Mouse (Mus musculus) limb, embryonic 12.5 days (tissue): Measurements from ENCODE around the gene Tatdn2. TPM values are rescaled to one million over a fixed set of nuclear protein-coding genes. Genes with fewer than 3 reads are reported as not detected.

Experiments
- ATAC-seq: fragments of 200-750 bp; cut with Nextera tagmentation; 2 replicates; pipeline ENCODE4 v1.8.0; 2017; ENCODE audit warnings: low read depth, moderate TSS enrichment; ENCODE audit not compliant: insufficient number of reproducible peaks, insufficient read depth, low FRiP score, low TSS enrichment
- H3K27ac ChIP-seq: fragments of 300-500 bp; sonication (generic); 2 replicates; pipeline ENCODE4 v1.5.1; 2016; ENCODE audit warnings: mild to moderate bottlenecking, moderate library complexity
- H3K27me3 ChIP-seq: fragments of 300-500 bp; sonication (generic); 2 replicates; pipeline ENCODE4 v1.6.1; 2016; ENCODE audit warnings: mild to moderate bottlenecking, moderate library complexity
- H3K36me3 ChIP-seq: fragments of 300-500 bp; sonication (generic); 2 replicates; pipeline ENCODE4 v1.6.1; 2016; ENCODE audit warnings: mild to moderate bottlenecking, moderate library complexity
- H3K4me1 ChIP-seq: fragments of 300-500 bp; sonication (generic); replicated peaks from 2 replicates; pipeline ENCODE4 v1.6.1; 2016
- H3K4me2 ChIP-seq: fragments of 300-500 bp; sonication (generic); 2 replicates; pipeline ENCODE4 v1.6.1; 2016; ENCODE audit warnings: mild to moderate bottlenecking, moderate library complexity
- H3K4me3 ChIP-seq: fragments of 300-500 bp; sonication (generic); replicated peaks from 2 replicates; pipeline ENCODE4 v1.5.1; 2016; ENCODE audit warnings: mild to moderate bottlenecking
- H3K9ac ChIP-seq: fragments of 300-500 bp; sonication (generic); replicated peaks from 2 replicates; pipeline ENCODE4 v1.6.1; 2016; ENCODE audit warnings: mild to moderate bottlenecking, moderate library complexity
- H3K9me3 ChIP-seq: fragments of 300-500 bp; sonication (generic); 2 replicates; pipeline ENCODE4 v1.6.1; 2016; ENCODE audit warnings: mild to moderate bottlenecking, moderate library complexity
- WGBS: fragments of 180-500 bp; shearing (Covaris S2); methylation state at CpG from one replicate; pipeline ENCODE4 v1.1.7; 2016; 5-methylcytosine and 5-hydroxymethylcytosine counted together
- microRNA-seq: library from miRNA; unstranded; fragments of <30 nt; microRNA quantifications from one replicate; pipeline ENCODE4, GENCODE M21; 2017
- polyA plus RNA-seq: library from polyadenylated mRNA; unstranded; fragments of >200 nt; fragmentation: Nextera tagmentation; extraction: Ambion mirVana; gene quantifications from 2 replicates; pipeline ENCODE4 v1.2.1, GENCODE M21; 2016

The Tatdn2 gene
- polyA plus RNA-seq, 1 experiment from 2014 or later: 0.83 TPM

GRCm38 (mm10) chr6:113747284-113747683, 50.4 kb downstream of the Tatdn2 start:
- H3K4me2 ChIP-seq: no peak overlapping the region
- H3K27ac ChIP-seq: no peak overlapping the region
- H3K4me1 ChIP-seq: no peaks in the 10 kb centered on the region
- H3K4me3 ChIP-seq: no peak overlapping the region
- H3K27me3 ChIP-seq: peaks cover 44% of the 10 kb centered on the region
- no peak for ATAC-seq
- H3K9me3 ChIP-seq: no peaks in the 10 kb centered on the region
- H3K9ac ChIP-seq: no peak overlapping the region
- H3K36me3 ChIP-seq: no peaks in the 10 kb centered on the region
- 81% methylated on average over 14 of the region's 14 CpGs for WGBS

GRCm38 (mm10) chr6:113748351-113748750, 51.5 kb downstream of the Tatdn2 start:
- Histone ChIP-seq H3K27me3 (peaks cover 44% of the 10 kb centered on the region), H3K36me3 (no peaks in the 10 kb centered on the region), H3K4me3 (0 out of 2 replicates have a peak overlapping the region, but pooled peaks have one; percentile 11), H3K9ac (no peak overlapping the region), H3K4me2 (peak overlapping the region; percentile 36), H3K4me1 (no peaks in the 10 kb centered on the region), H3K27ac (no peak overlapping the region), H3K9me3 (no peaks in the 10 kb centered on the region)
- no peak for ATAC-seq
- 36% methylated on average over 26 of the region's 26 CpGs for WGBS

- H3K27ac ChIP-seq: no peak overlapping the region
- no peak overlapping the region for H3K4me2 ChIP-seq
- H3K4me3 ChIP-seq: no peak overlapping the region
- no peak for ATAC-seq
- peaks cover 40% of the 10 kb centered on the region for H3K27me3 ChIP-seq
- H3K9me3 ChIP-seq: no peaks in the 10 kb centered on the region
- 65% methylated on average over 17 of the region's 17 CpGs for WGBS
- H3K9ac ChIP-seq: no peak overlapping the region
- H3K36me3 ChIP-seq: no peaks in the 10 kb centered on the region
- no peaks in the 10 kb centered on the region for H3K4me1 ChIP-seq
Observed at GRCm38 (mm10) chr6:113749119-113749685, 52.4 kb downstream of the Tatdn2 start.

Small RNAs within 50 kb of the gene (microRNA-seq; reads per million reads assigned to microRNA genes)
- gene Mir7042: 1.9 reads per million

Other genes starting within 250 kb of the Tatdn2 start
- gene Il17re, start 238.6 kb upstream of the Tatdn2 start, polyA plus RNA-seq: 3.4 and 3.7 TPM in 2 replicates
- gene Il17rc, start 225.6 kb upstream of the Tatdn2 start, polyA plus RNA-seq: 4.2 and 5.1 TPM in 2 replicates
- gene Creld1, start 213.8 kb upstream of the Tatdn2 start, polyA plus RNA-seq: 14.1 and 14.9 TPM in 2 replicates
- 0.98 and 1.0 TPM in 2 replicates for gene Prrt3, start 195.1 kb upstream of the Tatdn2 start, polyA plus RNA-seq
- gene Emc3, start 165.4 kb upstream of the Tatdn2 start, polyA plus RNA-seq: 76.4 TPM in 2 replicates
- 14.8 and 16.1 TPM in 2 replicates for gene Fancd2, start 165.4 kb upstream of the Tatdn2 start, polyA plus RNA-seq
- not detected in 2 replicates for gene Fancd2os, start 96.3 kb upstream of the Tatdn2 start, polyA plus RNA-seq
- gene Brk1, start 92.3 kb upstream of the Tatdn2 start, polyA plus RNA-seq: 206 and 211 TPM in 2 replicates
- gene Vhl, start 73.1 kb upstream of the Tatdn2 start, polyA plus RNA-seq: 53.3 and 55.9 TPM in 2 replicates
- 4.1 and 5.4 TPM in 2 replicates for gene Irak2, start 58.6 kb upstream of the Tatdn2 start, polyA plus RNA-seq
- 0.59 and 0.60 TPM in 2 replicates for gene Ghrl, start 22.8 kb downstream of the Tatdn2 start, polyA plus RNA-seq
- gene Sec13, start 43.7 kb downstream of the Tatdn2 start, polyA plus RNA-seq: 277 and 280 TPM in 2 replicates